Mouse (Mus musculus) Muller cell, postnatal 12 days (primary cell): ENCODE results near the gene Tmem144.

Experiments
- DNase-seq: peaks from one replicate; pipeline ENCODE4 v3.0.0-alpha.2; 2015; ENCODE audit errors: inconsistent ontology term

Tmem144 gene

GRCm38 (mm10) chr3:79864824-79865223 is 12.3 kb upstream of the Tmem144 start:
- DNase-seq, result no peak

- DNase-seq, result no peak
Measured at GRCm38 (mm10) chr3:79858221-79858620, 5.6 kb upstream of the Tmem144 start.

- DNase-seq, result no peak
Measured at GRCm38 (mm10) chr3:79857780-79858179, 5.2 kb upstream of the Tmem144 start.

GRCm38 (mm10) chr3:79852108-79852507 is 465 bp downstream of the Tmem144 start:
- no peak for DNase-seq

GRCm38 (mm10) chr3:79850656-79851055 is 1.9 kb downstream of the Tmem144 start:
- no peak for DNase-seq

- DNase-seq, result no peak
Measured at GRCm38 (mm10) chr3:79849621-79850020, 3.0 kb downstream of the Tmem144 start.

GRCm38 (mm10) chr3:79848841-79849240 is 3.7 kb downstream of the Tmem144 start:
- no peak for DNase-seq

GRCm38 (mm10) chr3:79846633-79847032 is 5.9 kb downstream of the Tmem144 start:
- no peak for DNase-seq

- DNase-seq, result no peak
Measured at GRCm38 (mm10) chr3:79843999-79844398, 8.6 kb downstream of the Tmem144 start.

- DNase-seq, result peak; percentile 76
Measured at GRCm38 (mm10) chr3:79842616-79843016, 10.0 kb downstream of the Tmem144 start.

- DNase-seq, result peak; percentile 51
Measured at GRCm38 (mm10) chr3:79842165-79842564, 10.4 kb downstream of the Tmem144 start.

- DNase-seq, result peak; percentile 49
Measured at GRCm38 (mm10) chr3:79841475-79841874, 11.1 kb downstream of the Tmem144 start.

GRCm38 (mm10) chr3:79838751-79839150 is 13.8 kb downstream of the Tmem144 start:
- DNase-seq, result no peak

GRCm38 (mm10) chr3:79829289-79829688 is 23.3 kb downstream of the Tmem144 start:
- DNase-seq, result no peak

- DNase-seq, result no peak
Measured at GRCm38 (mm10) chr3:79825067-79825780, 27.3 kb downstream of the Tmem144 start.

- DNase-seq, result no peak
Measured at GRCm38 (mm10) chr3:79823176-79823575, 29.4 kb downstream of the Tmem144 start.

- no peak for DNase-seq
Measured at GRCm38 (mm10) chr3:79821131-79821530, 31.4 kb downstream of the Tmem144 start.

GRCm38 (mm10) chr3:79818202-79818995 is 34.2 kb downstream of the Tmem144 start:
- no peak for DNase-seq

- DNase-seq, result no peak
Measured at GRCm38 (mm10) chr3:79816229-79816628, 36.3 kb downstream of the Tmem144 start.

GRCm38 (mm10) chr3:79813814-79814490 is 38.6 kb downstream of the Tmem144 start:
- peak; percentile 40 for DNase-seq

GRCm38 (mm10) chr3:79812042-79812441 is 40.5 kb downstream of the Tmem144 start:
- DNase-seq, result no peak

GRCm38 (mm10) chr3:79811632-79812031 is 40.9 kb downstream of the Tmem144 start:
- DNase-seq, result no peak
